Mouse (Mus musculus) liver, adult 2 months (tissue): ENCODE results near the gene Imp3.
"Not testable (repeated sequence)": the region's sequence is repeated elsewhere in the genome, so short reads cannot be mapped to it uniquely, and the experiment has no call there.

Experiments used
- CTCF ChIP-seq: fragments of 200-500 bp; IDR thresholded peaks from 2 replicates; pipeline ENCODE4 v1.5.1; 2011; ENCODE audit warnings: low read depth, low read length, control low read depth
- POLR2A ChIP-seq: fragments of 200-500 bp; IDR thresholded peaks from 2 replicates; pipeline ENCODE4 v1.6.1; 2011; ENCODE audit warnings: low read length, control low read depth; ENCODE audit not compliant: insufficient read depth; ENCODE audit errors: extremely low read depth

- not testable (repeated sequence) for TF ChIP-seq POLR2A, CTCF
Measured at GRCm38 (mm10) chr9:56909991-56910390, 27.3 kb upstream of the Imp3 start.
